Mouse (Mus musculus): ENCODE data around the gene Tenm4. TPM values are rescaled to one million over a fixed set of nuclear protein-coding genes. Genes with fewer than 3 reads are reported as not detected.

The Tenm4 gene
- total and polyA plus RNA-seq, 3 experiments, result 0.04 to 0.38 TPM; not detected in 1

- Histone ChIP-seq H3K36me3 (replicated peaks) (no peaks in the 10 kb centered on the region), H3K4me1 (ENCODE audit: insufficient read depth, low read depth, low read length) (no peaks in the 10 kb centered on the region), H3K4me3 (ENCODE audit: low read depth, low read length) (no peak overlapping the region), H3K27me3 (ENCODE audit: insufficient read depth, low read length) (no peaks in the 10 kb centered on the region), H3K9me3 (replicated peaks) (peaks cover 51% of the 10 kb centered on the region)
- no peak for TF ChIP-seq POLR2AphosphoS5 (IDR thresholded peaks at IDR 0.05; ENCODE audit: insufficient replicate concordance, low read depth, low read length)
- no peak for TF ChIP-seq GATA2 (IDR thresholded peaks at IDR 0.05; ENCODE audit: borderline replicate concordance, low read depth, low read length)
- no peak for TF ChIP-seq TAL1 (conservative IDR thresholded peaks at IDR 0.05; ENCODE audit: low read depth, low read length)
- no peak for TF ChIP-seq CTCF (IDR thresholded peaks at IDR 0.05; ENCODE audit: low read depth, low read length)
- TF ChIP-seq GATA1 (IDR thresholded peaks at IDR 0.05; ENCODE audit: borderline replicate concordance, low read length), result no peak
- ATAC-seq (ENCODE audit: extremely low read depth, insufficient number of reproducible peaks, low FRiP score, poor library complexity, severe bottlenecking) (no peak), DNase-seq (ENCODE audit: low spot score) (no peak)
Observed at GRCm38 (mm10) chr7:96651626-96652341, 480.7 kb downstream of the Tenm4 start.

DNA sequence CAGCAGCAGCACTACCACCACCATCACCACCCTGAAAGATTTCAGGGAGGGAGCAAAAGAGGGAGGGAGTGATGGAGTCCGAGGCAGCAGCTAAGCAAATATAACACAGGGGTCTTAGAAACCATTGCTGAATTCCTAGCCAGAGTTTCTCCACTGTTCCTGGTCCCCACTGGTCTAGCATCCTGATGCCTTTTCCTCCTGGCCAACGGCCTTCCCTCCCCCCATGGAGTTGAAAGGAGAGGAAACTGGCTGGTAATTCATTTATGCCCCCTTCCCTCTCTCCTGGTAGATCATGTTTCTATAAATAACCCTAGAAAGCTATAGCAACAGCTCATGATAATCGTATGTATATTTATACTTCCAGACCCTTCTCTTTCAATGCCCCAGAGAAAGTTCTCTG is 481.8 kb downstream of the Tenm4 start:
- no peak for ATAC-seq (ENCODE audit: extremely low read depth, insufficient number of reproducible peaks, low FRiP score, poor library complexity, severe bottlenecking)
- TF ChIP-seq POLR2AphosphoS5 (IDR thresholded peaks at IDR 0.05; ENCODE audit: insufficient replicate concordance, low read depth, low read length), result no peak
- TF ChIP-seq TAL1 (conservative IDR thresholded peaks at IDR 0.05; ENCODE audit: low read depth, low read length), result no peak
- no peak for TF ChIP-seq GATA2 (IDR thresholded peaks at IDR 0.05; ENCODE audit: borderline replicate concordance, low read depth, low read length)
- H3K27me3 ChIP-seq (ENCODE audit: insufficient read depth, low read length), result no peaks in the 10 kb centered on the region
- no peak for DNase-seq (ENCODE audit: low spot score)
- H3K4me1 ChIP-seq (ENCODE audit: insufficient read depth, low read depth, low read length), result no peaks in the 10 kb centered on the region
- H3K36me3 ChIP-seq (replicated peaks), result no peaks in the 10 kb centered on the region
- H3K9me3 ChIP-seq (replicated peaks), result peaks cover 51% of the 10 kb centered on the region
- H3K4me3 ChIP-seq (ENCODE audit: low read depth, low read length), result no peak overlapping the region

GRCm38 (mm10) chr7:96654206-96654605 is 483.2 kb downstream of the Tenm4 start:
- H3K4me3 ChIP-seq (ENCODE audit: low read depth, low read length), result no peak overlapping the region
- TF ChIP-seq GATA2 (IDR thresholded peaks at IDR 0.05; ENCODE audit: borderline replicate concordance, low read depth, low read length) (no peak), CTCF (IDR thresholded peaks at IDR 0.05; ENCODE audit: low read depth, low read length) (no peak), TAL1 (conservative IDR thresholded peaks at IDR 0.05; ENCODE audit: low read depth, low read length) (no peak), GATA1 (IDR thresholded peaks at IDR 0.05; ENCODE audit: borderline replicate concordance, low read length) (no peak), POLR2AphosphoS5 (IDR thresholded peaks at IDR 0.05; ENCODE audit: insufficient replicate concordance, low read depth, low read length) (no peak)
- no peaks in the 10 kb centered on the region for H3K4me1 ChIP-seq (ENCODE audit: insufficient read depth, low read depth, low read length)
- DNase-seq (ENCODE audit: low spot score), result no peak
- no peaks in the 10 kb centered on the region for H3K36me3 ChIP-seq (replicated peaks)
- H3K27me3 ChIP-seq (ENCODE audit: insufficient read depth, low read length), result no peaks in the 10 kb centered on the region
- ATAC-seq (ENCODE audit: extremely low read depth, insufficient number of reproducible peaks, low FRiP score, poor library complexity, severe bottlenecking), result no peak
- H3K9me3 ChIP-seq (replicated peaks), result peaks cover 59% of the 10 kb centered on the region

GRCm38 (mm10) chr7:96655096-96655716 is 484.2 kb downstream of the Tenm4 start:
- H3K27me3 ChIP-seq (ENCODE audit: insufficient read depth, low read length), result no peaks in the 10 kb centered on the region
- TF ChIP-seq GATA1 (IDR thresholded peaks at IDR 0.05; ENCODE audit: borderline replicate concordance, low read length) (no peak), TAL1 (conservative IDR thresholded peaks at IDR 0.05; ENCODE audit: low read depth, low read length) (no peak), GATA2 (IDR thresholded peaks at IDR 0.05; ENCODE audit: borderline replicate concordance, low read depth, low read length) (no peak), CTCF (IDR thresholded peaks at IDR 0.05; ENCODE audit: low read depth, low read length) (no peak), POLR2AphosphoS5 (IDR thresholded peaks at IDR 0.05; ENCODE audit: insufficient replicate concordance, low read depth, low read length) (no peak)
- DNase-seq (ENCODE audit: low spot score), result no peak

DNA sequence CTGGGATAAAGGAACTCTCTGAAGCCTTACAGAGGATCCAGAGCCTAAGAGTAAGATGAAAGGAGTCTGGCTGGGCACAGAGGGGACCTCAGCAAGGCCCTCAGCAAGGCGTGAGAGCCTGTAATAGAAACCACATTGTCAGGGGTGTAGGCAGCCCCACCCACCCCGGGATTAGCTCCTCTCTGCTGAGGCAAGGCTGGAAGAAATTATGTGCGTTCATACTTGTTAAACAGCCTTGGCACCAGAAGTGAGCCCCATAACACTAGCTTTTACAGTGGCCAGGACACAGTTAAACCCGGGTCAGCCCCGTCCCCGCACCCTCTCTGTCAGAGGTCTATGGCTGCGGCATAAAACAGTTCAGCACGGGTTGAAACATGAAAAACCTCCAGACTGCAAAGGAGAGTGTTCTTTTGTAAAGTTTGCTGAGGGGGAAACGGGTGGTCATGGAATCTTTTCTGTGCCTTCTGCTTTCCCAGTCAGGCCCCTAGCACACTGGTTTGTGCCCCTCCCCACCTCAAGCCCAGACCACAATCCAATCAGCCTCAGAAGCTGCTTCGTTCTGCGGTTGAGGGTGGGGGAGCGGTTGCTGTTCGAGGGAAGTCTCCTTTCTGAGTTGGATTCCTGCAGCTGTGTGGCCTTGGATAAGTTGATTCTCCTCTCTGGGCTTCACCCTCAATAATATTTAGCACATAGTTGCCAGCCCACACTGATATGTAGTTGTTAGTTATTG is 486.2 kb downstream of the Tenm4 start:
- Histone ChIP-seq H3K36me3 (replicated peaks) (no peaks in the 10 kb centered on the region), H3K27me3 (ENCODE audit: insufficient read depth, low read length) (no peaks in the 10 kb centered on the region), H3K4me3 (ENCODE audit: low read depth, low read length) (no peak overlapping the region), H3K9me3 (replicated peaks) (peaks cover 65% of the 10 kb centered on the region), H3K4me1 (ENCODE audit: insufficient read depth, low read depth, low read length) (no peaks in the 10 kb centered on the region)
- TF ChIP-seq POLR2AphosphoS5 (IDR thresholded peaks at IDR 0.05; ENCODE audit: insufficient replicate concordance, low read depth, low read length) (no peak), TAL1 (conservative IDR thresholded peaks at IDR 0.05; ENCODE audit: low read depth, low read length) (no peak), GATA1 (IDR thresholded peaks at IDR 0.05; ENCODE audit: borderline replicate concordance, low read length) (no peak), CTCF (IDR thresholded peaks at IDR 0.05; ENCODE audit: low read depth, low read length) (no peak), GATA2 (IDR thresholded peaks at IDR 0.05; ENCODE audit: borderline replicate concordance, low read depth, low read length) (no peak)
- ATAC-seq (ENCODE audit: extremely low read depth, insufficient number of reproducible peaks, low FRiP score, poor library complexity, severe bottlenecking) (no peak), DNase-seq (ENCODE audit: low spot score) (no peak)

More at GRCm38 (mm10) chr7:96655096-96655716, 484.2 kb downstream of the Tenm4 start:
- Histone ChIP-seq H3K36me3 (replicated peaks) (no peaks in the 10 kb centered on the region), H3K4me3 (ENCODE audit: low read depth, low read length) (no peak overlapping the region), H3K9me3 (replicated peaks) (peaks cover 61% of the 10 kb centered on the region), H3K4me1 (ENCODE audit: insufficient read depth, low read depth, low read length) (no peaks in the 10 kb centered on the region)
- no peak for ATAC-seq (ENCODE audit: extremely low read depth, insufficient number of reproducible peaks, low FRiP score, poor library complexity, severe bottlenecking)

Data from G1E (cell line).